Mouse (Mus musculus) CD4-positive naive resting alpha-beta T cell, adult 57 days (primary cell): ENCODE measurements around the gene Rnft2. TPM values are rescaled to one million over a fixed set of nuclear protein-coding genes. Genes with fewer than 3 reads are reported as not detected.

Experiments used
- total RNA-seq: library from RNA; stranded (reverse); gene quantifications from one replicate; pipeline ENCODE4 v1.2.4, GENCODE M21; 2023

Rnft2 gene
- 3.7 TPM for total RNA-seq

GRCm38 (mm10) chr5:118244606-118245443 lies at the start of gene Rnft2, which contains the start of gene 2410131K14Rik:
TSS of gene Rnft2 (minus strand) at chr5:118245116.
TSS of gene 2410131K14Rik (plus strand) at chr5:118245227.

GRCm38 (mm10) chr5:118164581-118164980 lies 80.3 kb downstream of the Rnft2 start, which contains the start of gene Hrk:
TSS of gene Hrk (plus strand) at chr5:118164648.

GRCm38 (mm10) chr5:118154839-118155564 lies 89.9 kb downstream of the Rnft2 start, which contains the start of gene Fbxw8:
TSS of gene Fbxw8 (minus strand) at chr5:118155464.

Other genes starting within 250 kb of the Rnft2 start
- gene Tesc, start 217.4 kb downstream of the Rnft2 start, total RNA-seq = 50.1 TPM
- gene Fbxw8, start 89.7 kb downstream of the Rnft2 start, total RNA-seq = 5.3 TPM
- gene Hrk, start 80.5 kb downstream of the Rnft2 start, total RNA-seq = not detected
- 9.3 TPM for gene 2410131K14Rik, start 111 bp upstream of the Rnft2 start, total RNA-seq